Mouse (Mus musculus) granulocyte monocyte progenitor cell, adult 5-6 weeks (primary cell): Measurements from ENCODE around the gene St5. TPM values are rescaled to one million over a fixed set of nuclear protein-coding genes. Genes with fewer than 3 reads are reported as not detected.

Source experiments
- ATAC-seq: replicated peaks from 2 replicates; pipeline ENCODE4 v1.8.0; 2016; ENCODE audit warnings: mild to moderate bottlenecking, moderate TSS enrichment, inconsistent platforms; ENCODE audit not compliant: poor library complexity, severe bottlenecking
- total RNA-seq, 2 experiments: library from RNA; stranded (forward) in 1 of 2; stranded (reverse) in 1 of 2; fragments of 200-712, 200-1000 nt in 1 of 2; fragments of >200 nt in 1 of 2; fragmentation: Nextera tagmentation in 1 of 2; gene quantifications; 2 replicates each; pipeline ENCODE4 v1.2.3; 2014 to 2017

The St5 gene
- total RNA-seq, 2 experiments from 2014 or later = 0.72 TPM; not detected in 1

DNA sequence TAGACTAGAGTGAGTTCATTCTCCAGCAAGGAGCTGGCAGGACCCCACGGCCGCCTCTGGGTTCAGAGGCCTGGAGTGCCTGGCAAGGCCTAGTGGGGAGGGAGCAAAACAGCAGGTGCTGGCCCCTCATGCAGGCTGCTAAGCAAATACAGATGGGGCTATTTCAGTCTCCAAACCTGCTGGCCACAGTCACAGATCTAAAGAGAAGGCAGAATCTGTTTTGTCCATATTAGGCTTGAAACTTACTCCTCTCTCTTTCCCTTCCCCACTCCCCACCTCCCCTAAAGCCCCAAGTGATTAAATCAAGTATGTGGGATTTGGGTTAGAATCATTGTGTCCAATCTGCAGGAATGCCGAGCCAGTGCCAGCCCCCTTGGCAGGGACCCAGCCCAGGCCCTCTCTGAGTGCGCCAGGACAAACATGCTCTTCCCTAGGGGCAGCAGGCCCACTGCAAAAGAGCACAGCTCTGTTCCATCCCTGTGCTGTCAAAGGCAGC is 166.9 kb downstream of the St5 start:
- ATAC-seq = no peak

DNA sequence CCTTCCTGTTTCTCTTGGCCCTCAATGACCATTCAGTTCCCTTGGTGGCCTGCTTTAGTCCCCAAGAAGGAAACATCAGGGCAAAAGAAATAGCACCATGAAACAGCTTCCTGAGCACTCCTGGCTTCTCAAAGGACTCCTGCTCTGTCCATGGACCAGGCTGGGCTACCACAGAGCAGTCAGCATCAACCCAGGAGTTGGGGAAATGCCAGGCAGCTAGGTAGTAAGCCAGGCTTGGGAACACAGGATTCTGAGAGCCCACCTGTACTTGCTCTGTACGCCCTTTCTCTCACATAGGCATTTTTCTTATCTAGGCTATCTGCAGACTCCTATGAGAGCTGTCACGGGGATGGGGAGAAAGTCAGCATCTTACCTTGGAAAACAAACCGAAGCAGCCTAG is 168.5 kb downstream of the St5 start:
- ATAC-seq = no peak

DNA sequence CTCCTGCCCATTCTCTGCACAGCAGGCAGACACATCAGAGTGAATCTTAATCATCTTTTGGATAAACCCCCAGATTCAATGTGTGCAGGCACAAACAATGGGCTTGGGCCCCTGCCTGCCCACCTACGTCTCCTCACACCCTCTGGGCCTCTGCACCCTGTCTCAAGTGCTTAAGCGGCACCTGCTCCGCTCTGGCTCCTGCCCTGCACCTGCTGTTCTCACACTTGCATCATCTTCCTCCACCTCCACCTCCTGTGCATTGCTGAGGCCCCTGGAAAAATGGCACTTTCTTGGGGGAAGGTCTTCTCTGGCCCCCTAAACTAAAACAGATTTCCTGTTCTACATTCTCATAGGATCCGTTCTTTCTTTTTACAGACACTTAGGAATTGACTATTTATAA is 169.5 kb downstream of the St5 start:
- ATAC-seq = no peak

DNA sequence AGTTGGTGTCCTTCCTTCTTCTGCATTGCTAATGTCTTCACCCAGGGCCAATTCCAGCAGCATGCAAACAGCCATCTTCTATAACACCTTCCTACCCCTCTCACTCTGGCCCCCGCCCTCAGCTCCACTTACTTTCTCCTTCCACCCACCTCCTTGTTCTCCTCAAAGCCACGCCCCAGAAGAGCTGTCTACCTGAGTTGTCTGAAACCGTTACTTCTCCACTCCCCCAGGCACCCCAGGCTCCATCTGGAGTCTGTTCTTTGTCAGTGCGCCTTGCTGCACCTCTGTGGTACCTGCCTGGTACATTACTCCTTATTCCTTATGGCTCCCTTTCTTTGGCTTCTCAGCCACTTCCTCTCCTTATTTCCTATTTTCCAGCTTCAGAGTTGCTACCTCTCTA is 170.3 kb downstream of the St5 start:
- no peak for ATAC-seq

DNA sequence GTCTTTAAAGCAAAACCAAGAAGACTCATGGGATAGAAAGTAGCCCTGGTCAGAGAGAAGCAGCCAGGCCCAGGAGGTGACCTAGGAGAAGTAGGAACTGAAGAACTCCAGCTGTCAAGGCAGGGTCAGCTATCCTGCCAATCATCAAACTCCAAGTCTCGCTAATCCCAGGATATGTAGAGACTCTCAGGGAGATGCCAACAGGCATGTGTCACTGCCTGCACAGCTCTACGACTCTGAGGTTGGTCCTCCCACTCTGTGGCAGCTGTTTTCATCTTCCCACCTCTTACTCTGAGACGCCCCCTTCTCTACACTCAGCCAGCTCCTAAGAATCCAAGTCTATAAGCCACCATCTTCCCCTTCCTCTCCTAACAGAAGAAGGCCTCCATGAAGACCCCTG is 170.7 kb downstream of the St5 start:
- no peak for ATAC-seq

DNA sequence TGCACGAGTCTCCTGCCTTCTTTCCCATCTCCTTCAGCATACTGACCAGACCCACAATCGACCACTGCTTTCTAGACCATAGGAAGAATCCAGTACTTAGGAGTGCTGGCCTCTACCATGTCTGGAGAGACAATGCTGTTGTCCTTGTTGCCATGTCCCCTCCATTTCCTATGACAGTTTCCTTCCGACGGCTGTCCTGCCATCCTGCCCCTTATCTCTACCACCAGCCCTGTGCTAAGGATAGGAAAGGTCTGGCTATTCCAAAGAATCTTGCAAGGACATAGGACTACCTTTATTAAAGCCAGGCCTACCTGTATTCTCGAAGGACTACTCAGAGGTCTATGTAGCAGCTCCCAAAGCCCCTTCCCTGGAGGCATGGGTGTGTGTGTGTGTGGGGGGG is 171.9 kb downstream of the St5 start:
- no peak for ATAC-seq

DNA sequence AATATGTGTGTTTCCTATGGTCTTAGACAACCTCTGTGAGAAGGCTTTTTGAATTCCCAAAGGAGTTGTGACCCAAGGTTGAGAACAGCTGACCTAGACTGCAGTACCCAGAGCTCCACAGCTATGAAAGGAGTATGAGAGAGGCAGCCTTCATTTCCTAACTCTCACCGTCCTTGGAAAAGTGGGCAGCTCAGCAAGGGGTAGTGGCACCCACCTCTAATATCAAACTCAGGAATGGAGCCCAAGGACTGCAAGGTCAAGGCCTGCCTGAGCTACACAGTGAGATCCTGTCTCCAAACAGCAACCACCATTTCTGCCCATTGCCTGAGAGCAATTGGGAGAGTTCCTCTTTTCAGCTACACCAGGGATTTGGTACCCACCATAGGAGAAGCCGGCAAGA is 173.7 kb downstream of the St5 start:
- peak; percentile 34; the same call in 1 of the 2 replicates for ATAC-seq

DNA sequence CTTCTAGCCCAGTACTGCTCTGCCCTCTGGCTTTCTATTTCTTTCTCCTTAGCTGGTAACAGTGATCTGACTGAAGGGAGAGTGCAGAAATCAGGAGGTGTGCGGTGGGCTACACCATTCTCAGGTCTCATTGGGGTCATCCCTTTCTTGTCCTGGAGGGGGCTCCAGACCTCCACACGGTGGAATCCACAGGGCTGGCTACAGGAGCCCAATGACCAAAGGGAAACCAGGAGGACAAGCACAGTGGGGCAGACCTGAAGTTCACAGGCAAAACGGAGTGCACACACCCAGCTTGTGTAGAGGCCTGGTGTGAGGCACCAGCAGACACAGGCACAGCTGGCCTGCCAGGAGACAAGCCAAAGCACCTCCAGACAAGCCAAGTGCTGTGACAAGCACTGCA is 175.0 kb downstream of the St5 start:
- ATAC-seq = peak; percentile 47

DNA sequence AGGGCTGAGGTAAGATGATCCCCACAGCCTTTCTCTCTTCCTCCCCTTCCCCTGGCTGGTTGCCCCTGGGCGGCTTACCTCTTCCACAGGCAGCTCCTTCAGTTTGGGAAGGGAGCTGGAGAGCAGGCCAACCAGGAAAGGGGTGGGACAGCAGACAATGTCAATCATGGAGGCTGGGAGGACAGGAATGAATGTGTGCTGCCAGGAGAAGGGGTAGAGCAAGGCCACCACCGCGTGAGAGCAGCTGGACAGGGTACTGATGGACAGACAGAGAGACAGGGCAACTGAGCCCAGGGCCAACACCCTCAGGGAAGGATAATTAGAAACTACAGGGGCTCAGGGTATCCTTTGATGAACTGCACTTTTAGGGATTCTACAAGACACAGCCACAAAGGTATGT is 175.9 kb downstream of the St5 start:
- ATAC-seq = no peak

DNA sequence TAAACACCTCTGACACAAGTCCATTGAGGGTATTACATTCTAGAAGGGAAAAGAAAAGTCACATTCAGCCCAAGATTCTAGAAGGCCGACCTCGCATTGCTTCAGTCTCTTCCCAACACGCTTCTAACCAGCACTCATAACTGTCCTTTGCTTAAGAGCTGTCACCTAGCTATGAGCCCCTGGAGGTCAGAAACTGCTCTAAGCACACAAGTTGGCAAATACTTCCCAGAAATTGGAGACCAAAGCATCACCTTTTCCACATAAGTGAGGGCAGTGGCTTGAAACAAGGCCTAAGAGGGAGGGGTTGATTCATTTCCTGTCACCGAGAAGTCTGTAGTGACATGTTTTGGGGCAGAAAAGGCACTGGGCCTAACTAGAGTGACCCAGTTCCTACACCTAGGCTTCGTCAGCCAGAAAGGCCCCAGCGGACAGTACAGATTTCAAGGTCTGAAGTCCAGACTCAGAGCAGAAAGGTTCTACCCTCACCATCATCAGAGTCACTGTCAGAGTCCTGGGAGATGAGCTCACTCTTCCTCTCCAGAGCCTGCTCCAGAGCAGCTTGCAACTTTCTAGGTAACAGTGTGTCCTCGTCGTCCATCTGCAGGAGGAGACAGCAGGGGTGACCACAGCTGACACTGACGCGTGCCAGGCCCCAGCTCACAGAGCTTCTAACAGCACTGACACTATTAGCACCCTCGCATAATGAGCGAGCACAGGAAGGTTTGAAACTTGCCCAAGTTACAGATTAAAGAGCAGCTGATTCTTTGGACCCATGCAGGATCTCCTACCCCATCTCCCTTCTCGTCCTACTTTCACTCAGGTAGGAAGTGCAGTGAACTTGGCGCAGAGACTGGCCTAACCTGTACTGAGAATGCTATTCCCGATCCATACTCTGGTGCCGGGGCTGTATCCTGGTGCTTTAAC is 177.4 kb downstream of the St5 start:
- ATAC-seq = no peak

DNA sequence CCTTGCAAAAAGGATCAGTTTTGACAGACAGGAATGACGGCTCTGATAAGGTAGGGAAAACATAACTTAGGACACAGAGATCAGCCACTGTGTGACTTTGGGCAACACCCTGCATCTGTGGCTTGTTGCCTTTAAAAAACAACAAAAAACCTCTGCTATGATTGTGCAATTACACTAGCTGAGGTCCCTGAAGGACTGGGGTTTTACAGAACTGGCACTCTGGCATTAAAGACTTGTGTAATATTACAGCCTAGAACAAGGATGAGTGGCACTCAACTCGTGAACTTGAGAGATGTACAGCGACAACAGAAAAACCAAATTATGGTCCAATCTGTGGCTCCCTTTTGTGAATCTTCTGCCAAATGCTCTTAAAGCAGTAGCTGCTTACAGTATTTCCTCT is 178.6 kb downstream of the St5 start:
- ATAC-seq = peak; percentile 68

DNA sequence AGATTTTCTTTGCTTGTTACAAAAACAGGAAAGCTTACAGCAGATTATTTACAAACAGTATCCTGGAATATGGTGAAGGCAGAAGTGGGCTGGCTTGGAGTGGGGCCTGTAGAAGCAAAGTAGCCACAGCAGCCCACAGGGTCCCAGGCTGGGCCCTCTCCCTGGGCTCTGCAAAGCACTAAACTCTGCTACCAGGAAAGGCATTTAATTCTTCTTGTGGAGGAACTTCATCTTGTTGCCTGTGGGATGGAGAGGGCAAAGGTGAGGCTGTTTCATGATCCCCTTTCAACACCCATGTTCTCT is 179.0 kb downstream of the St5 start:
- no peak; the same call in 1 of the 2 replicates for ATAC-seq

DNA sequence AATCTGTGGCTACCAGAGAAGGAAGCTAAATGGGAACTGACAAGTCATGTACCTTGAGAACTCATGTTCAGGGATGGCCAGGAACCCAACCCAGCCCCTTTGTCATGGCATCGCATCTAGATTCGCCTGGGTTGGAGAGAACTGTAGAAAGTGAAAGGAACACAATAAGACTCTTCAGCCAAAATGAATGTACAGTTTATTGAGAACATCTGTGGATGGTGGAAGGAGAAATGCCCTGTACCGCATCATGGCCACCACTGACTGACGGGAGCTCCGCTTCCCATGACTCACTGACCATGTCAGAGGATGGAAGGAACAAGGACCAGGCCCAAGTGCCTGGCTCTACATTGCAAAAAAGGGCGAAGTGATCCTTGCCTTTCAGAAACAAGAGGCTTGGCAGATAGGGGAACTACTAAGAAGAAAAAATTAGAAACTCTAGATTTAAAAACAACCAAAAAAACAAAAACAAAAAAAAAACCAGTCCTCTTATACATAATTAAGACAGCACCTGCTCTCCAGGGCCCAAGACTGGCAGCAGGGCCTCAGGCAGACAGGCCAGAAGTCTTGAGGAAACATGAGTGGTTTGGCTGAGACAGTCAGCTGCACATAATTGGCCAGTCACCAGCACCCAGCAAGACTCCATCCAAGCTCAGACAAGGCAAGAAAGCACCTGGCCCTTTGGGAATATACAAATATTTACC is 179.5 kb downstream of the St5 start:
- ATAC-seq = no peak

DNA sequence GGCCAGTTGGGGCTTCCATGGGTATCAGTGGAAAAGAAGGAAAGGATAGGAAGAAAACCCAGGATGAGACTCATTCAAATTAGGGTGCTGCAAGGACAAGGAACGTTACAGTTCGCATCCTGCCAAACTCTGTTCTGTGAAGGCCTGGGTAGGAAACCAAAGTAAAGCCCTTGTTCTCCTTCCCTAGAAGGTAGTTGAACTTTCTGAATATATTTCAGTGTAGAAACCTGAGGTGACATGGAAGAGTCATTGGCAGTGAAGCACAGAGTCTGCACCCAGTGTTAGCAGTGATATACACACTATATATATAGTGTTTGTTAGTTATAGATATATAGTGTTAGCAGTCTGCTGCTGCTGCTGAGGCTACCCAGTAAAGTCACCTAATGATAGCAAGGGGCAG is 180.1 kb downstream of the St5 start:
- ATAC-seq = no peak

DNA sequence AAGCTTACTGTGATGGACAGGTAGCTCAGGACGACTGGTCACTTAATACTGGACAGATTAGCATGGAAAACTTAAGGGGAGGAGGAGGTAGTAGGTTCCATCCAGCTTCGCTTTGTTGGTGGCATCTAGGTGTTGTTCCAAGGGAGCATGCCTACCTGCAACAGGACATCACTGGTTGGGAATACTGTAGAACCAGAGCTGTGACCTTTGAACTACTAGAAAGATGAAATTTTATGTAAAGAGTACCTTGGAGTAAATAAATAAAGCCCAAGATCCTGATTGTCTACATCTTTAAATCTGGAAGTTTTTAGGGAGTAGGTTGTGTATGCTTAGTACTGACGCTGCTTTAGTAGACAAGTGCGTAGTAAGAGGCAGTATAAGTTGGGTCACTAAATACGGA is 181.3 kb downstream of the St5 start:
- ATAC-seq = no peak

DNA sequence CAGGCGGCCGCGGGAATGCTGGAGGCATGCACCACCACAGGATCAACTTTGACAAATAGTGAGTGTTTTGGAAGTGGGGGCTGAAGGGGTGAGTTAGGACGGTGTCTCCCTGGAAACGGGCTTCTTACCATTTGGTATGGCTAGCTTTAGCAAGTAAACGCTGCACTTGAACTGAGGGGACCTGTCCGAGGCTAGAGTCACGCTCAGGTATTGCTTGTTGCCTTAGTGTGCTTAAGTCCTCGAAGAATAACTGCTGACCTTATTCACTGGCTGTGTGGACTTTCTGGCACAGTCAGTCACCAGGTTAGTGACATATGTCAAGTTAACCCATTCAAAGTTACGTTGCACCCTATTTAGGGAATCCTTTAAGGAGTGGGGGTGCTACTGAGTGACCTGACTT is 183.5 kb downstream of the St5 start:
- no peak for ATAC-seq

DNA sequence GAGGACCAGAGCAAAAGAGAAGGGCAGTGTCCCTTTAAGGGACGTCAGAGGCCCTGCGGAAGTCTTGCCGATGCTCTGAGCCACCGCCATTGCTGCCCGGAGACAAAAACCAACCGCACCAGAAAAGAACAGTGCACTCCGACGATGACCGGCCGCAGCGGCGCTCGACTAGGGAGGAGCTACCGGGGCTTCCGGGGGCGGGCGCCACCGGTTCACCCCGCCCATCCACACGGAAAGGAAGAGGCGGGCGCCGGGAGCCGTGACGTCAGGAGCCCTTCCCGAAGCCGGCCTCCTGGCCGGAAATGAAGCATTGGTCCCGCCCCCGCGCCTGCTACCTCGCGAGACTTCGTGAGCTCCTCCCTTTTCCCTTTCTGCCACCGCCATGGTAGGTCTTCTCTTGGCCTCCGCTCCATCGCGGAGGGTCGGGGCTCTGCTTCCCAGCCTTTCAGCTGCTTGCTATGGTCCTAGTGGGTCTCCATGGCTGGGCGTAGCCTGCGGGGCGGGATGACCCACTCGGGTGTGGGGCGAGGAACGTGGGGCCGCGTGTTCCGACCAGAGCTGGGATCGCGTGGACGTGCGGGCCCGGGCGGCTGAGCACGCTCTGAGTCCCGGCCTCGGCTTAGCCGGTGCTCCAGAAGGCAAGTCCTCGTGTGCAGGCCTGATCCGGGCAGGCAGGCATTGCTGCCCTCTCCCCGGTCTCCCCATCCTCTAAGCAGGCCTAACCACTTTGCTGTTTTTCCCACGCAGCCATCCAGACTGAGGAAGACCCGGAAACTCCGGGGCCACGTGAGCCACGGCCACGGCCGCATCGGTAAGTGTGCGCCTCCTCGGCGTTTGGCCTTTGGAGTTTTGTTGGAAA is 184.3 kb downstream of the St5 start, which contains the start of gene Rpl27a:
TSS of gene Rpl27a (plus strand) at position 310 of the 859 bp plus-strand sequence.
- ATAC-seq = peak; percentile 88

DNA sequence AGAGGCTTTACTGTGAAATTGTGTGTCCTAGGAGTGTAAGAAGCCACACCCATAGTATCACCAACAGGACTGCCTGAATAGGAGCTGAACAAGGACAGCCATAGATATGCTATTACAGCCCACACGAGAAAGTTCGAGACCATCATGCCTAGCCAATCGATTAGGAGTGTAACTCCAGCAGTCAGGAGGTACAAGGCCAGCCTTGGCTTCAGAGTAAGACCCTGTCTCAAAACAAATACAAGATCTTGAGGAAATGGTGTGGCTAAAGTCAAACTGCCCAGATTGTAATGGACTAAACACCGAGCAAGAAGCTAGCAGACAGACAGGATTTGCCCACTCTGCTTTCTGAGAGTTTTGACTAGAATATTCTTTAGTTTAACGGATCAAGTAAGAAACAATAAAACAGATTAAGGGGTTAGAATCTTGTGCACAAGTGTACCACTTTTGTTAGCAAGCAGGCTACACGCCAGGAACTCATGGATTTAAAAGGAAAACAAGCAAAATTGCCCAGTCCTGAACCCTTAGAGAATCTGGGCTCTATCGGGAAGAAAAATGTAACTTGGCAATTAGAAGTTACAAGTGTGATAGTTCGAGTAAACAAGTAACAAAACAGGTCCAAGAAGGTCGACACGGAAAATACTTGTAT is 185.2 kb downstream of the St5 start:
- no peak for ATAC-seq

DNA sequence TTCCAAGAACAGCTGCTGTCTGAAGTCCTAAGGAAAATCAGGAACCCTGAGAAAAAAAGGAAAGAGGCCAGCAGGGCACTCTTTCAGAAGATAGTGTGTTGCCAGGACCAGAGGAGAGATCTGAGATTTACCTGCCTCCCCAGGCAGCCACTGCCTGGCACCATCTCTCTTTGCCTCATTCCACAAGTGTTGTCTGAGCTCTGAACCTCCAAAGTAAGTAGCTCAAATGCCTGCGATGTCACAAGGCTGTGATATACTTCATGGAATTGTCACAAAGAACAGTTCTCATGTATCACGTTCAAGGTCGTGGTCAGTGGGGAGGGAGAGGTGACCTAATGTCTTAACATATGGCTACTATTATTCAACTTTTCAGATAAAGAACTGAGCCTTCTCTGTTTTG is 186.9 kb downstream of the St5 start:
- no peak for ATAC-seq

DNA sequence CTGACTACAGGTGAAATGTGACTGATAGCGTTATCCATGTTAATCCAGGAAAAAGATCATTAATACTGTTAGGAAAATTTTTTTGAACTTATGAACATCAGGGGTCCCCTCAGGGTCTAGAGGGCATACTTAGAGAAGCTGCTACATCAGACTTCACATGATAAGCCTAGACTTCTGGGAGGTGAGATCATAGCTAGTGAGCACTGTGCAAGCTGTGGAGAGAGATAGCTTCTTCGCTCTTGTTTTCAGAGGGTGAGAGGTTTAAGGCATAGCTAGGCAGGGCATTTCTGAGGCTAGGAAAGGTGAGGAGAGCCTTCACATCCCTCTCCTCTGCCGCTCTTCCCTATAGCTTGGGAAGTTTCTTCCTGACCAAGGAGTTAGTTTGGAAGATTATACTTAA is 191.6 kb downstream of the St5 start:
- ATAC-seq = no peak
